Mouse (Mus musculus) left cerebral cortex, postnatal 4 days (tissue): ENCODE results near the gene Smg6. TPM values are rescaled to one million over a fixed set of nuclear protein-coding genes. Genes with fewer than 3 reads are reported as not detected.

Experiments used
- DNase-seq: peaks from one replicate; pipeline ENCODE4 v3.0.0-alpha.2; 2022
- intact Hi-C: fragments of 180-260 bp; cut with DNase I; formaldehyde crosslinking; loops from one replicate; pipeline ENCODE4 v1.15.1; 2025
- total RNA-seq, 2 experiments: library from RNA; stranded (reverse); gene quantifications; 2 replicates each; pipeline ENCODE4 v1.2.3; 2021

The Smg6 gene
- total RNA-seq, 2 experiments from 2014 or later: 30.5 to 31.2 TPM

DNA sequence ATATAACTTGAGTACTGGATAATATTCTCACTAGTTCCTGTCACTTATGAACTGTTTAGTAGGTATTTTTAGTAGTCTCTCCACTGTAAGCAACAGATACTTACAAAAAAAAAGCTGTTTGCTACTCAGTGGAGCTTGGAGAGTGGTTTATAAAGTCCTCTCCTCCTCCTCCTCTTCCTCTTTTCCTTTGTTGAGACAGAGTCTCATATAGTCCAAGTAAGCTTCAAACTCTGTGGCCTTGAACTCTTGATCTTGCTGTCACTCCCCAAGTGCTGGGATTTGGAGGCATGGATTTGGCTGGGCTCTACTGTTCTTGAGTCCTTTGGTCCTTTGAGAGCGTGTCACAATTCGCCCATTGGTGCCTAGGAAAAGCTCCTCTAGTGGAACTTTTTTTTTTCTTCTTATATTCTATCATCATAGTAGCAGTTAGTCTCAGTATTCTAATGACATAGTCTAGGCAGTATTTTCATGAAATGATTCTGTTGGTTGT, 1.7 kb downstream of the Smg6 start:
- intact Hi-C loops: no loop called here

DNA sequence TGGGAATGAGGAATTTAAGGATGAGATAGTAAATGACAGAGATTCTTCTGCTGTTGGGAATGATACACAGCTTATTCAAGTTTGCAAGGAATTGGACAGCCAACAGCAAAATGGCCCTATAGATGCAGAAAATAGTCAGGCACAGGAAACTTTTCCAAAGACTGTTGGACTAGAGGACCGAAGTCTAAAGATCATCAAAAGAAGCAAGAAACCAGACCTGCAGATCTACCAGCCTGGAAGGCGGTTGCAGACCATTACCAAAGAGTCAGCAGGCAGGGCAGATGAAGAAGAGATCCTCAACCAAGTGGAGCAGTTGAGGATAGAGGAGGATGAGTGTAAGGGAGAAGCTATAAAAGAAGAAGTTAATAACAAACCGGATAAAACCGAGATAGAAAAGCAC, 3.5 kb downstream of the Smg6 start:
- intact Hi-C loops: no loop called here
- DNase-seq: no peak

More for the DNA sequence above, 1.7 kb downstream of the Smg6 start:
- DNase-seq: no peak

DNA sequence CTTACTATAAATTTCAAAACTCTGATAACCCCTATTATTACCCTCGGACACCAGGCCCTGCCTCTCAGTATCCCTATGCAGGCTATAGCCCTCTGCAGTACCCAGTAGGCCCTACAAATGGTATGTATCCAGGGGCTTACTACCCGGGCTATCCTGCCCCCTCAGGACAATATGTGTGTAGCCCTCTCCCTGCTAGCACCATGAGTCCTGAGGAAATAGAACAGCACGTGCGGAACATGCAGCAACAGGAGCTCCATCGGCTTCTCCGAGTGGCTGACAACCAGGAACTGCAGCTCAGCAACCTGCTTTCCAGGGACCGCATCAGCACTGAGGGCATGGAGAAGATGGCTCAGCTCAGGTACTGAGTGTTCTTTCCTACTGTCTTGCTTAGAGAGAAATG, 4.8 kb downstream of the Smg6 start:
- no peak for DNase-seq
- intact Hi-C loops: no loop called here

DNA sequence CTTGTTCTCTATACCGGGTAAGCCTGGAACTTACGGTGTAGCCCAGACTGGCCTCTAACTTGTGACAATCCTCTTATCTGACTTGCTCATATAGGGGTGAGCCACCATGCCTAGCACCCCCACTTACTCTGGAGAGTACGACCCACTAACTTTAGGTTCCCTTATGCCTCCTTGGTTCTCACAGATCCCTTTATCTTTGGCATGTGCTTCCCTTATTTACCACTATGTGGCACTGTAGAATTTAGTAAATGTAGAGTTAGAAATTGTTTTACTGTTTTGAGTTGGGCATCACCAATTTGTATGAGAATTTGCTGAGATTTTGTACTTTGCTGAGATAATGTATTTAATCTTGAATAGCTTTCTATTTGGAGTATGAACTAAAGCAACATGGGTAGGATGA, 20.7 kb downstream of the Smg6 start:
- intact Hi-C loops: loop anchor here (10.0 kb wide), 1 partner anchor 218 kb away; the partner anchor contains the start of gene Hic1
- no peak for DNase-seq

DNA sequence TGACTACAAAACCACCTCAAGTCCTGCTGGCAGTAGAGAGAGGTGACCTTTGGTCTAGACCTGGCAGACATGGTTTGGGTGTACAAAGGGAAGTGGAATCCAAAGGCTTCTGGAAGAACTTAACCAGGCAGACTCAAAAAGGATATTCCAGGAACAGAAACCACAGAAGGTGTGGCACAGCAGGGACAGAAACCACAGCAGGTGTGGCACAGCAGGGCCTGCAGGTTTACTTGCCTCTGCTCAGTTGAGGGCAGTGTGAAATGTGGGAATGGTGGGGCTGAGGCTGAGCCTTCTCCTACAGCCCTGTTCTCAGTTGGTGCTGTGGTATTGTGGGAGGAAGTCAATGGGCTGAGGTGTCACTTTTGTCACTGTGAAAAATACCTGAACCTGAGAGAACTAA, 29.3 kb downstream of the Smg6 start:
- no peak for DNase-seq
- intact Hi-C loops: no loop called here

DNA sequence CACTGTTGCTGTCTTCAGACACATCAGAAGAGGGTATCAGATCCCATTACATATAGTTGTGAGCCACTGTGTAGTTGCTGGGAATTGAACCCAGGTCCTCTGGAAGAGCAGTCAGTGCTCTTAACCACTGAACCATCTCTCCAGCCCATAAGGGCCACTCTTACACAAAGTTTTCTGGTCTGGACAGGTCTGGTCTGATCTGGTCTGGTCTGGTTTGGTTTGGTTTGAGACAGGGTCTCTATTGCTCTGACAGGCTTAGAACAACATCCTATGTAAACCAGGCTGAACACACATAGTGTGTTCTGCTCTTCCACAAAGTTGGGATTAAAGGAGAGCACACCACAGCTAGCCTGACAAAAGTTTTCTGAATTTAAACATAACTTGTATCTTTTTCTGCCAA, 30.4 kb downstream of the Smg6 start:
- DNase-seq: no peak
- intact Hi-C loops: no loop called here

DNA sequence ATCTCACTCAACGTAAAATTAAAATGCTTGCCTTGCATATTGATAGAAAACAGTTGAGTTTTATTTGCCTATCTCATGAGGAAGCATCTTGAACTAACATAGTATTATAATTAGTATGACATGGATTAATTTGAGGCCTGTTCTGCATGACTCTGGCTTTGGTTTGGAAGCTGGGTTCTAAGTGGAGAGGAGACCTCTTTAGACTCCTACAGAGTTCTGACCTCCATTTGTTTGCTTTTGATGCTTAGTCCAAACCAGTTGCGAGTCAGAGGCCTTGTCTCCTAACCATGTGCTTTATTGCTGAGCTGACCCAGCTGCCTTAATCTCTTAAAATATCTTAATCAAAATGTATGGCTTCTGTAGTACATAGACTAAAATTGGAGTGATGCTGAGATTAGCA, 32.0 kb downstream of the Smg6 start:
- no peak for DNase-seq
- intact Hi-C loops: no loop called here

DNA sequence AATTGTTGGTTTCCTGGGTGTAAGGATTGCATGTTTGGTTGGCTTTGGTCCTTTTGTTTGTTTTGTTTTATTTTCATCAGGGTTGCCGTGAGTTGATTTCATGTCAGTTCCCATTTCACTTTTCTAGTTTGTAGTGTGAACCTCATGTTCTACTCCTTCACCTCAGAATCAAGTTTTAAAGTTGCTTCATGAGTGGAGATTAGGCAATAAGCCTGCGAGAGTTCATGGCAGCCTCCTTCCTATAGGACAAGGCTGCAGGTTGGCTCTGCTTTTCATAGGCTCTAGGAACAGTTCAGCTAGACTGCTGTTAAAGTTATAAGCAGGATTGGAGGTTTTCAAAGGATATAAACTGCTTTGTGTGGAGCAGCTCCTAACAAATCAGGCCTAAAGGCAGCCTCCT, 33.9 kb downstream of the Smg6 start:
- no peak for DNase-seq
- intact Hi-C loops: no loop called here

DNA sequence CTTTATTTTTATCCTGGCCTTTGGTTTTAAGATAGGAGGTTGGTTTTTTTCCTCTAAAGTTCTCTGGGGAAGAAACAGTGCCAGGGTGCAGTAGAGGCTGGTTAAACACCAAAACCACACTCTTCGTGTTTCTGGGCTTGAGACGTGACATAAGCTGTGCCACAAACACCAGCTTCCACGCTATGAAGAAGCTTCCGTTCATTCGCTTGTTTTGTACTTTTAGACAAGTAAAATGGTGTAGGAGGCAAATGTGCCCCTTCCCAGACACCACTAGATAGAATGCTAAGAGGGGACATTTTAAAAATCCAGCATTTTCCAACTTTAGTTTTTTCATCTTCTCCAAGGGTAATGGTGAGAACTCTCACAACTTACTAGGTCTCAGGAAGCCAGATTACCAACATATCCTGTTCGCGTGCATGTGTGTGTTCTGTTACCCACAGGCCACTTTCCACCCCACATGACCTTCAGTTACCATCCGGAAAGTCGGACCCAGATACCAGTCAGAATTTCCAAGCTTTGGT, 34.5 kb downstream of the Smg6 start:
- no peak for DNase-seq
- intact Hi-C loops: no loop called here

DNA sequence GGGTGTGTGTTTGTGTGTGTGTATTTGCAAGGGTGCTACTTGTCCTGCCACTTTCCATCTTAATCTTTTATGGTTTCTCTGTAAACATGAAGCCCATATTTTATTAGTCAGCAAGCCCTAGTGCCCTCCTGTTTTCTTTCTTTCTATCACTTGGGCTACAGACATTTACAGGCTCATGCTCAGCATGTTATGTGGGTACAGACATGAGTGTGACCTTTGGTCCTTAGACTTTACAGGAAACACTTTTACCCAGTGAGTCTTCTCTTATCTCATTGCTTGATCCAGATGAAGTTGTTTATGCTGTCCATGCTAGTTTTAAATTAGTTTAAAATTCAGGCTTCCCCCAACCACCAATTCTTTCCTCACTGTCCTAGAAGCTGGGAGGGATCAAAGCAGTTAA, 36.3 kb downstream of the Smg6 start:
- no peak for DNase-seq
- intact Hi-C loops: no loop called here

DNA sequence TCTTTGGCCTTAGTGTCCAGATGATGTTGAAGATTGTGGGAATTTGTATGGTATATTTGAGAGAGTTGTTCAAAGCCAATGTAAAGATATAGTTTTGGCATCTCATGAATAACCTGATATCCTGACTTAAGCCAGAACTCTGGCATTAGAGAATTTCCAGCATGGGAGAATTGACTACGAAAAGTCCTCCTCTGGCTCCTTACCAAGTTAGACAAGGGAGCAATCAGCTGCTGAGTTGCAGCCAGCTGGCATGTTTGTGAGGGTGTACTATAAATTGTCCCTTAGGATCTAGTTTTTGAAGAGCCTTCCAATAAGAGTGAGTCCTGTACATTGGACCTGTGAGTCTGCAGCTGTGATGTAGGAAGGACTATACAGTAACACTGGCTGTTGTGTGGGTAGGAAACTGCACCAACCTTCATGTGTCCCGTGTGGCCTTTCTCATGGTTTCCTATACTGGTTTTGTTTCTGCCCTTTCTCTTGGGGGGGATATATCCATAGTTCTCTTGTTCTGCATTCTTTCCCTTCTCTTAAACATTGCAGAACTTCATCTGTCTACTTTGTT, 37.3 kb downstream of the Smg6 start:
- intact Hi-C loops: no loop called here
- peak; percentile 2 for DNase-seq

DNA sequence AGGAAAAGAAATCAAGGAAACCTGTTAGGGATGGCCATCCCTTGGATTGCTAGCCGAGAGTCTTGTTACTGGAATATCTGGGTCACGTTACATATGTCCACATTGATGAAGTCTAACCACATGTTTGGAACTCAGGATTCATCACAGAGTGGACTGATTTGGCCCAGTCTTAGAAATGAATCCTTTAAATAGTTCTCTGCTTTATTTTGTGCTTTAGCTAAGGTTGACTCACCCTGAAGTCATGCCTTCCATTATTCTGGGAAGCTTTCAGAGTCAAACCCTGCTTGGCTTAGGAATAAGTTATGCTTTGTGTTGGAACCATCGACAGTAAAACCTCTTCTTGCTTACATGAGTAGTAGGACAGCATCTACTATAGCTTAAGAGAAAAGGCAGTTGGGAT, 39.9 kb downstream of the Smg6 start:
- no peak for DNase-seq
- intact Hi-C loops: no loop called here

DNA sequence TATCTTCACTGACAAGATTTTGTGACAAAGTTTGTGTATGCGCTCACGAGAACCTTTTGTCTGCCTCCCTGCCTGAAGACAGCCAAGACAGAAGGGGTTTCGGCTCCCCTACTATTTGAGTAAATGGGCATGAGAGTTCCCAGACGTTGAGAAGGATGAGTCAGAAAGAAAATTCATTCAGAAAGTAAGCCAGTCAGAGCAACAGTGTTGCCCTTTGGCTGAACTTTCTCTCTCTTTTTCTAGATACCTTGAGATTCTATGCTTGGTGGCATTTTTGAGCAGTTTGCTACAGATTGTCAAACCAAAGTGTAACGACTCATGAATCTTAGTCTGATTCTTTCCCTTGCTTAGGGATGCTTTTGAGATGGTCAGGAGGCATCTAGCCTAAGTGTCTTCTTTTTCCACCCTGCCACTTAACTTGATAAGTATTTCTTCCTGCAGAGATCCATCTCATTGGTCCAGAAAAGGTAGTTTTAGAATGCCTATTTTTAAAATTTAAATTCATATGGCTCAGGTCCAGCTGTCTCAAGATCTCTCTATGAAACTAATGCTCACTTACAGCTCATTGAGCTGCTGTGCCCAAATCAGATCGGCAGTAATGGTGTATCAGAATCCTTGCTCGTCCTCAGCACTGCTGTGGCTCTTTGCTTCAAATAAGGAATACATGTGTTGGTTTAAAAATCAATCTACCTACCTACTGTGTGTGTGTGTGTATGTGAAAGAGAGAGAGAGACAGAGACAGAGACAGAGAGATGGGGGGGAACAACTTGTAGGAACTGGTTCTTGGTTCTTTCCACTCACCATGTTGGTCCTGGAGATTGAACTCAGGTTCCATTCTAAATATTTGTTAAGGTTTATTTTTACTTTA, 47.9 kb downstream of the Smg6 start:
- no peak for DNase-seq
- intact Hi-C loops: no loop called here

DNA sequence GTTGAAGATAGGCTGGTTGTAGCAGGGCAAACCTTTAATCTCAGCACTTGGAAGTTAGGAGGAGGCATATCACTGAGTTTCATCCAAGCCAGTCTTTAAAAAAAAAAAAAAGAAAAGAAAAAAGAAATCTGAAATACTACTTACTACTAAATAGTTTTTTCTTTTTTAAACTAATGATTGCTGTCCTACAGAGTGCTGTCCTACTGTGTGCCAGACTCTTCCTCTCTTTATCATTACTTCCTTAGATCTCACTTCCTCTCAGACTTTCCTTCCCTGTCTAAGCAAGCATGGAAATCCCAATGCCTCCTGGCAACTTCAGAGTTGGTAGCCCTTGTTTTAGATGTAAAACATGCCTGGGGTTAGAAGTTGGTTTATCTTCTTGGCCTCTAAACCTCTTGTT, 49.0 kb downstream of the Smg6 start:
- intact Hi-C loops: no loop called here
- DNase-seq: no peak

DNA sequence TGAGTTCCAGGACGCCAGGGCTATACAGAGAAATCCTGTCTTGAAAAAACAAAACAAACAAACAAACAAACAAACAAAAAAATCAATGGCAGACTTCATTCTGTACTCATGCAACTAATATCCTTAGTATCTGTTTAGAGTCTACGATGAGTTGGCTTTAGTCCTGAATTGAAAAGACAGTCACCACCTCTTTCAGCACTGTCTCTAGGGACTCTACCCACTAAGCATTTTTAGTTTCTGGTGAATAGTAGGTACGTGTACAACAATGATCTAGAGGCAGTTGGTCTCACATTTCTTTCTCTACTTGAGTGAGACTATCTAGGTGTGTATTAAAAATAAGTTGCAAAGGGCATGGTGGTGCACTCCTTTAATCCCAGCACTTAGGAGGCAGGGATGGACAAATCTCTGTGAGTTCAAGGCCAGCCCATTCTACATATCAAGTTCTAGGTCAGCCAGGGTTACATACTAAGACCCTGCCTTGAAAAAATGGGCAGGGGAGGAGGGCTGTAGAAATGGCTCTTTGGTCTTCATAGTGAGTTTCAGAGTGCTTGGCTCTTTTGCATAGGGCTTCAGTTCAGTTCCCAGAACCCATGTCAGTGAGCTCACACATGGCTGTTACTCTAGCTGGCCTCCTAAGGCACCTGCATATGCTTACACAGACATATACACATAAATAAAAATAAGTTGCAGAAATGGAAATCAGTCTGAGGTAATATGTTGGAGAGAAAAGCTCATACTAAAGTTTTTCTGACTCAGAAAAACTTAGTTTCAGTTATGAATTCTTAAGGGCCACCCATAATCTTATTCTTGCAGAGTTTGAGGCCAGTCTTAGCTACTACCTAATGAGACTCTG, 51.4 kb downstream of the Smg6 start:
- no peak for DNase-seq
- intact Hi-C loops: no loop called here

DNA sequence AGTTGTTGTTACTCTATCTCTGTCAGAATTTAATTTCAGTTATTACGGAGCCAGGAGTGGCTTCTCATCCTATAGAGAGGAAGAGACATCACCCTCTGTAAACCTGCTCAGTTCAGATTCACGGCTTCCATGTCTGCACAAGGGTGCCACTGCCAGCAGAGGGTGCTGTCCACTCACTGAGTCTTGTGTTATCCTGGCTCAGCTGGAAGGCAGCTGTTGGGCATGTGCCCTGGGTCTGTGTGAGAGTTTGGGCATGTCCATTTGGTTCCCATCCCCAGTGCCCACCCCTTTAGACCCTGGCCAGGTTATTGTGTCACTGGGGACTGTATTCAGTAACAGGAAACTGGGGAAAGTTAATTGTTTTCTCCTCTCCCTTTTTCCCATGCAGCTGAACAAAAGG, 55.8 kb downstream of the Smg6 start:
- peak; percentile 70 for DNase-seq
- intact Hi-C loops: loop anchor here (5.0 kb wide), 1 partner anchor 181 kb away; no protein-coding TSS in a partner anchor

DNA sequence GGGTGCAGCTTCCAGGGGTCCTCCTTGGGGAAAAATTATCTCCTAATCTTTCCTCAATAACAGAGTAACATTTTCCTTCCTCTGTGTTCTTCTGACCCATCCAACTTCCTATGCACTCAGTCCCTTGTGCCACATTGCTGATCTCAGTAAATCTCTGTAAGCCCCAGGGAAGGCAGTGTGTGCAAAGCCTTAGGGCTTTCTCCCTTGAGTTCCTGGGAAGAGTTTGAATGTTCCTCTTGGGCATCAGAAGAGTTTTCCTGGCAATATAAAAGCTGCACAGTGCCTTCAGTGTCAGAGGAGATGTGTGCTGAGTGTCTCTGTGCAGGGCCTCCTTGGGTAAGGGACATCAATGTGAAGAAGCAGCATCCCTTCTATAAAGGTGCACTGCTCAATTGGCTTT, 56.6 kb downstream of the Smg6 start:
- intact Hi-C loops: loop anchor here (5.0 kb wide), 1 partner anchor 180 kb away; no protein-coding TSS in a partner anchor
- no peak for DNase-seq

DNA sequence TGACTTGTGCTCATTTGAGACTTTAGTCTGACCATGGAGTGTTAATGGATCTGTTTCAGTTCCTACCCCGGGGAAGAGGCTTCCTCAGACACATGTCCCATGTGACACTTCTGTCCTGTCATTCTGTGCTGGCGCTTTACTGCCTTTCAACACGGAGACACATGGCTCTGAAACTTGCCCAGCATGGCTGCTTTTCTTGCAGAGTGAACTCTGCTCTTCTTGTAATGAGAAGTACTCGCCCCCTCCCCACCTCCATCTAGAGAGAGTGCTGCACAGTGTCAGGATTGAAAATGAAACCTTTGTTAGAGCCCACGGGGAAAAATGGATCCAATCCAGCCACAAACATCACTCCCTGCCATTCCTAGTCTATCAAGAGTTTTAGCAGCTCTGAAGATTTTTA, 62.5 kb downstream of the Smg6 start:
- DNase-seq: no peak

DNA sequence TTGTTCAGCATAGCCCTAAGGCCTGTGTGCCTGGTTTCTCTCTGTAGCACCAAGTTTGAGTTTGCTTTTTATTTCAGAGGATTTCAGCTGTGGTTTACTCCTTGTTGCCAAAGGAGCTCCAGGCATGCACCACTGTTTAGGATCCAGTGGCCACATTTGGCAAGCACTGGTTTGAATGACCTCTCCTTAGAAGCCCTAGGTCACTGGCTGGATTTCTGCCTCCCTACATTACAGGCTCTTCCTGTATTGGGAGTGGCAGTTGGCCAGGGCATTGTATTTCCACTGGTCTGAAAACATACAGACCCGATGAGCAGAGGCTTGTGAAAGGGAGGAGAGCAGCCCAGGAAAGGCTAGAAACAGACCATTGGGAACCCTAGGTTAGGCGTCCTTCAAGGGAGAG, 63.4 kb downstream of the Smg6 start:
- intact Hi-C loops: no loop called here
- no peak for DNase-seq

More for the DNA sequence above, 62.5 kb downstream of the Smg6 start:
- intact Hi-C loops: no loop called here

DNA sequence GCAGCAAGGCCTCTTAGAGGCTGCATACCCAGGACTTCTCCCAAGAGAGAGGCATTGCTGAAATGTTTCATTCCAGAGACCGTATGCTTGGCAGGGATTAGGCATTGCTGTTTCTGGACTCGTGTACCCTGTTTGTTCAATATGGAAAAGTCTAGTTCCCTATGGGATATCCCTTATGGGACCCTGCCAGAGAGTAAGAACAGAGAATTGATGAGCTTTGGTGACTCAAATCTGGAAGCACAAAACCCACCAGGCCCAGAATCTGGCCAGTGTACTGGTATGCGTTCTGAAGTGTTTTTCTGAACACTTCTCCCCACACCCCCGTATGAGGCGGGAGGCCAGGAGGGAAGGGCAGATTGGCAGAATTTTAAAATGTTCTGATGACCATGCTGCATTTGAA, 64.9 kb downstream of the Smg6 start:
- no peak for DNase-seq
- intact Hi-C loops: loop anchor here (5.0 kb wide), 1 partner anchor 92 kb away; no protein-coding TSS in a partner anchor

DNA sequence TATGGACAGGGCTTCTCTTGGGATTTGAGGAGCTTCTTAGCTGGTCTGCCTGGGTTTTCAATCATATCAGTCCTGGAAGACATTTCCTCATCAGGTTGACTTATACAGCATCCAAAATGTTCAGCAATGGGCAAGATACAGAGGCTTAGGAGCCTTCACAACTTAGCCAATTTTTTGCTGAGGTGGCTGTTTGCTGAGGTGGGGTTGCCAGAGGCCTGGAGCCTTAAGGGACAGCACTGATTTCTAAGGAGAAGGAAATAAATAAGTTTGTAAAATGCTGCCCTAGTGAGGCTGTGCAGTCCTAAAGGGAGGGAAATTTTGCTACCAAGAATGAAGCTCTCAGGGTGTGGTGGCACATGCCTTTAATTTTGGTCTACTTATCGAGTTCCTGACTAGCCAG, 65.7 kb downstream of the Smg6 start:
- intact Hi-C loops: loop anchor here (5.0 kb wide), 1 partner anchor 91 kb away; no protein-coding TSS in a partner anchor

More for the DNA sequence above, 65.7 kb downstream of the Smg6 start:
- DNase-seq: no peak
